Mouse (Mus musculus): ENCODE measurements around the gene Unc13d.

Gene Unc13d

DNA sequence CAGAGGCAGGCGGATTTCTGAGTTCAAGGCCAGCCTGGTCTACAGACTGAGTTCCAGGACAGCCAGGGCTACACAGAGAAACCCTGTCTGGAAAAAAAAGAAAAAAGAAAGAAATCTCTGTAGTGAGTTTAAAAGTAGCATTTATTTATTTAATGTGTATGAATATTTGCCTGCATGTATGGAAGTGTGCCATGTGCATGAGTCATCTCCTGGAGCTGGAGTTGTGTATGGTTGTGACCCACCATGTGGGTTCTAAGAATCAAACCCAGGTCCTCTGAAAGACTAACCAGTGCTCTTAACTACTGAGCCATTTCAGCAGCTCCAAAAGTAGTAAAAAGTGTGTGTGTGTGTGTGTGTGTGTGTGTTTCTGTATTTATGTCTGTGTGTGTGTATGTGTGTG, 34.5 kb downstream of the Unc13d start:
- DNase-seq (ENCODE audit: low read depth), result no peak

DNA sequence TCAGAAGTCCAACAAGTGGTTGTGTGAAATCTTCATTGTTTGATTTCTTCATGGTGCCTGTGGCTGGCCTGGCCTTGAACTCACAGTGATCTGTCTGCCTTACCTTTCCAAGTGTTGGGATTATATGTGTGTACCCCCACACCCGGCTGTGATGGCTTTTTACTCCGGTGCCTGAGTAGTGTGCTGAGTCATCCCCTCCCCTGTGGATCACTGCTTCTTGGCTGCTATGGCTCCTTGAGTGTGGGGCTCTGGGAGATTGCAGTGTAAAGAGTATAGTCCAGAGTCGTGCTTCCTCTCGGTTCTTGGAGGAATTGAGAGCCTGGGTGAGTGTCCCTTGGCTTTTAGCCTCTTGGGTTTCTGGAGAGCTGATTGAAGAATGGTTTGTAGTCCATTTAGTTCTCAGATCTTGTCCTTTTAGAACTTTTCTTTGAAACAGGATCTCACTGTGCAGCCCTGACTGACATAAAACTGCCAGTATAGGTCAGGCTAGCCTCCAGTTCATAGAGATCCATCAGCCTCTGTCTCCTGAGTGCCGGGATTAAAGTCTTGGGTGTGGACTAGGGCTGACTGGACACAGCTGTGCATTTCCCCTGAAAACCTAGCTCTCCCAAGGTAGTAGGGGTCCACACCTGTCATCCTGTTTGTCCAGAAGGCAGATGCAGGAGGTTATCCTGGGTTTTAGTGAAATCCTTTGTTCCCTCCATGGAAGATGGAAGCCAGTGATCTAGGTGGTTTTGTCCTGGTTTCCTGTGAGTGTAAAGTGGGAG, 35.2 kb downstream of the Unc13d start:
- DNase-seq (ENCODE audit: low read depth), result no peak

DNA sequence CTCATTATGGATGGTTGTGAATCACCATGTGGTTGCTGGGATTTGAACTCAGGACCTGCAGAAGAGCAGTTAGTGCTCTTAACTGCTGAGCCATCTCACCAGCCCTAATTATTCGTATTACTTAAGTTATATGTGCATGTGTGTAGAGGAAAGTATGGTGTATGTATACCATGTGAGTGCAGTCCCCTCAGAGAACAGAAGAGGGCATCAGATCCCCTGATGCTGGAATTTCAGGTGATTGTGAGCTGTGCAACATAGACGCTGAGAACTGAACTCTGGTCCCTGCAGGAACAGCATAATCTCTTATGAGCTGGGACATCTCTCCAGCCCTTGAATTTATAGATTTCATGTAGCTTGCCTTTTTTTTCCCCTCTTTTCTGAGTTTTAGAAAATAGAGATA, 35.9 kb downstream of the Unc13d start:
- no peak for DNase-seq (ENCODE audit: low read depth)

DNA sequence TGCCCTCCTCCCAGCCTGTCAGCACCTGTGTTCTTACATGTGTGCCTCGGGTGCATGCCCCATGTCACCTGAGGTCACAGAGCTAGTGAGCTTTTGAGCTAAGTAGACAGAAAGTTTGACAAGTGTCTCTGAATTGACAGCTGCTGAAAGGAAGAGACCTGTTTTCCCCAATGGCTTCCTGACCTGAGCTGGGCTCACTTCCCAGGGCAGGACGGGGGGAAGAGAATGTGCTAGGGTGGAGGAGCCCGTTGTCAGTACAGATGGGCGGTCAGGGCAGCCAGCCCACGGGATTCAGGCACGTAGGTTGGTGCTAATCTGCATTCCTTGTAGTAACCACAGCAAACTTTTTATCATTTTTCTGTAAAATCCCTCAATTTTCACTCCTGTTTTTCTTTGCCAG, 37.2 kb downstream of the Unc13d start:
- no peak for DNase-seq (ENCODE audit: low read depth)

DNA sequence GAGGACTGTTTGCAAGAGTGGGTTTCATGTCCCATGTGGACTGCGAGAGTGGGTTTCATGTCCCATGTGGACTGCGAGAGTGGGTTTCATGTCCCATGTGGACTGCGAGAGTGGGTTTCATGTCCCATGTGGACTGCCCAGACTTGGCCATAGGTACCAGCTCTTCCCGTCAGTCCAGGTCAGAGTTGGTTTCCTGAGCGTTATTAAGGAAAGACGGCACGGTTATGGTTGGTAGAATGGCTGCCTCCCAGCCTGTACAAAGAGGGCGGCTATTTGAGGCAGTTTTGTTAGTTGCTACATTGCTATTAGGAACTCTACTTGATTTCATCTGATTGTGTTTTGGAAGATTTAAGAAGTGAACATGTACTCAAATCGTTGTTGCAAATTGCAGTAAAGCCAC, 39.9 kb downstream of the Unc13d start:
- no peak for DNase-seq (ENCODE audit: low read depth)

DNA sequence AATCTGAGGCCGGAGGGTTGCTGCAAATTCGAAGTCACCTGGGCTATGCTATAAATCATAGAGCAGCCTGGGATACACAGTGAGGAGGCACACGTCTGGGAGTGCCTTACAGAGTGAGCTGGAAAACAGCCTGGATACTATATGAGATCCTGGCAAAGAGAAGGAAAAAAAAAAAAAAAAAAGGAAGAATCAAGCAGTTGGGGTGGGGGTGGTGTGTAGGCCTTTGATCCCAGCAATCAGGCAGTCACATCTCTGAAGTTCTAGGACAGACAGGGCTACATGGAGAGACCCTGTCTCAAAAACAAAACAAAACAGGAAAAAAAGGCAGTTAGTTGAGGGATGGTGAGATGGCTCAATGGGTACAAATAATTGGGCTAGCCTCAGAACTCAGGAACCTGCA, 41.1 kb downstream of the Unc13d start:
- no peak for DNase-seq (ENCODE audit: low read depth)

DNA sequence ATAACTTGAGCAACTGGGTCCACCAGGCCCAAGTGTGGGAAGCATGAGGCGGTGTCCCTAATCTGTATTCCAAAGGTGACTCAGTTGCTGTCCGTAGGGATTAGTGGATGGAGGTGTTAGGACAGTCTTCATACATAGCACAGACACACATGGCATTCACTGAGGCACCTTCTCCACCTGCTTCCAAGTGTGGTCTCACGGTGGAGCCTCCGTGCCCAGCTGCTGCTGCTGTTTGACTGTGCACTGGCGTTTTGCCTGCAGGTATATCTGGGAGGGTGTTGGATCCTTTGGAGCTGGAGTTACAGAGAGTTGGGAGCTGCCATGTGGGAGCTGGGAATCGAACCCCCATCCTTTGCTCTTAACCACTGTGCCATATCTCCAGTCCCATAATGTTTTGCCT, 43.2 kb downstream of the Unc13d start:
- no peak for DNase-seq (ENCODE audit: low read depth)

DNA sequence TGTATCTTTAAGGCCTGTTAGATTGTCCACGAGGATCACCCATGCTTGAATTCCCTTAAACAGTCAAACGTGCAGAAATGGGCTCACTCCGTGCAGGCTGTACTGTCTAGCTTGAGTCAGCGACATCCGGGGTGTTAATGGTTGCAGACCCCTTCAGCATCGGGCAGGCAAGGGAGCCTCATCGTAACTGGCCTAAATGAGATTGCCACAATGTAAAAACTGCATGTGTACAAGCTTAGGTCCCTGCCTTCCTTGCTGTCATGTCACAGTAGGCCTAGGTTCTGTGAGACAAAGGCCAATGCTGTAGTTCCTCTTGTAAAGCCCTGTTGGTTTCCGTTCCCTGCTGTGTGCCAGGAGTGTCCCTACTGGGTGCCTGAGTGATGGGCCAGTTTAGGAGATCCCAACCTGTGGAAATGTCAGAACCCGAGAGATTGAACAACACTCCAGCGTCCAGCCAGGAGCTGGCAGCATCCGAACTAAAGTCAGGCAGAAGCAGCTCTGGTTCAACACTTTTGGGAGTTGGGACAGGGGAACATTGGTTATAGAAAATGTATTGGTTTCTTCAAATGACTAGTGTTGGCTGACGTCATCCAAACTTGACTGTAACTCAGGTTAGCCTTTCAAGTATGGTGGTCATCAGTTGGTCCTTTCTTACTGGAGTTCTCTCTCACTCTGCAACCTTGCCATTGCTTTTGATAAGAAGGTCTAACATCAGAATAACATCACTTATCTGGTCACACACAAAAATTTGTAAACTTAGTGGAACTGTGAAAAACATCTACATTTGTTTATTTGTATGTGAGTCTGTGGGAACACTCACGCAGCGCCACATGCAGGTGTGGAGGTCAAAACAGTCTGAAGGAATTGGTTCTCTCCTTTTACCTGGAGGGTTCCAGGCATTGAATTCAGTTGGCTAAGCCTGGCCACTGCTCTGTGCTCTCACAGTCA, 46.6 kb downstream of the Unc13d start:
- no peak for DNase-seq (ENCODE audit: low read depth)

DNA sequence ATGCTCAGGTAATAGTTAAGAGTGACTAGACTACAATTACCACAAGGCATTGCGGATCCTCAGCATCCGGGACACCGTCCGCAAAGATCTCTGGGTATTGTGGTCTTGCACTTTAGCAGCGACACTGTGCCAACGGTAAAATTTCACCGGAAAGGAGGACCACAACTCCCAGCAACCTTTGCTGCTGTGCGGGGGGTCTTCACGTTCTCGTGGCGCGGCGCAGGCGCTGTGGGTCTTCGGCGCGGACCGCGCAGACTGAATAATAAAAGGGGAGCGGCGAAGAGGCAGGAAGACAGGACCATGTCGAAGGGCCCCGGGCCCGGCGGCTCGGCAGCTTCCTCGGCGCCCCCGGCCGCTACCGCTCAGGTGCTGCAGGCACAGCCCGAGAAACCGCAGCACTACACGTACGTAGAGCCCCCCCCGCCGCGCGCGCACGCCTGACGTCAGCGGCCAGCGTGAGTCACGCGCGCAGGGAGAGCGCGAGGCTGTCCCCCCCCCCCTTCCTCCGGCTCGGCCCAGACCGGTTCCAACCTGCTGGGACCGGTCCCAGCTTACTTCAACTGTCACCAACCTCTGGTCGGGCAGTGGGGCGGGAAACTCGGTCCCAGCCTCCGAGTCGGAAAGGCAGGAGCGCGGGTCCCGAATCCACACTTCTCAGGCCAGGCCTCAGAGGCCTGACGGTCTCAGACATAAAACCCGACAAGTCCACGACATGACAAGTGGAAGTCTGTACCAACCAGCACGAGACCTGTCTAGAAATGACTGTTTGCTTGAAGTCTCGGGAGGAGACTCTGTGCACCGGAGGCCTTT, 47.5 kb downstream of the Unc13d start, which contains the start of gene Unk:
Gene Unk (plus strand): TSS at position 235 of the 810 bp plus-strand sequence.
- peak; percentile 98 for DNase-seq (ENCODE audit: low read depth)

DNA sequence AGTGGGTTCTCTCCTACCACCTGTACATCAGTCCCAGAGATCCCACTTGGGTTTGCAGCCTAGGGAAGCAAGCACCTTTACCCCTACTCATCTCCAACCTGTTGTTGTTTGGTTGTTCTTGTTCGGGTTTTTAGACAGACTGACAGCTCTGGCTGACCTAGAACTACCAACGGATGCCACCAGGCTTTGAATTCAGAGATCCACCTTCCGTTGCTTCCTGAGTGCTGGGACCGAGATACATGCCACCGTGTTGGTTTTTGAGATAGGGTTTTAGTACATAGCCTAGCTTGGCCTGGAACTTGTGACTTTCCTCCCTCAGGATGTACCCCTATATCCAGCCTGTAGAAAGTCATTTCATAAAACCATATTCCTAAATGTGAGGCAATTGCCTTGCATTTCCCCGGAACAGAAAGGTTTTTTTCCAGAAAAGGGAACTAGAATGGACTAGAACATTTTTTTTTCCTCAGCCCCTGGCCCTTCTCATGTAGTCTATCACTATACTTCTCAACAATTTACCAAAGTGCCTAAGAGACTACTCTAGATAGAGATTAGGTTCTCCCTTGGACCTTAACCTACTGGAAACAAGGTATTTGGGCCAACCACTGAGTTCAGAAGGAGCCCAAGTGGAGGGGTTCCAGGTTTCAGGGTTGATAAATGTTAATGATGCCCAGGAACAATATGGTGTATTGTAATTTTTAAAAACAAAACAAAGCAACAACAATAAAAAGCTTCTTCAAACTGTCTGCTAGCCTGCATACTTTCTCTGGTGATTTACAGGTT, 48.5 kb downstream of the Unc13d start:
- DNase-seq (ENCODE audit: low read depth), result no peak

DNA sequence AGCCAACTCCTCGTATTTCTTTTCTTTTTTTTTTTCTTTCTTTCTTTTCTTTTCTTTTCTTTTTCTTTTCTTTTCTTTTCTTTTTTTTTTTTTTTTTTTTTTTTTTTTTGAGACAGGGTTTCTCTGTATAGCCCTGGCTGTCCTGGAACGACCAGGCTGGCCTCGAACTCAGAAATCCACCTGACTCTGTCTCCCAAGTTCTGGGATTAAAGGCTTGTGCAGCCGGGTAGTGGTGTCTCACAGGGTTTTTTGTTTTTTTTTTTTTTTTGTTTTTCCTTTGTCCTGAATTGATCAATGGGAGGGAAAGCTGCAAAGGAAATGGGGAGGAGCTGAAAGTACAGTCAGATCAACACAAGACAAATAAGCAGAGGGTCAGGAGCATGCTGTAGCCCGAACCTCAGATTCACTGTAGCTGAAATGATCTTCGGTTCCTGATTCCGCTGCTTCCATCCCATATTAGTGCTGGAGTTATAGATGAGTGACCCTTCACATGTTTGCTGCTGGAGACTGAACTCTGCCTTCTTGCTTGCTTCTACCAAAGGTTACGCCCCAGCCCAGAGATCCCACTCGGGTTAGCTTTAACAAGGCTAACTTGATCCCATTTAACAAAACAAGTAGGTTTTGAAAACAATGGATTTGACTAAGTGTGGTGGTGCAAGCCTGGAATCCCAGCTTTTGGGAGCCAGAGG, 49.4 kb downstream of the Unc13d start:
- no peak for DNase-seq (ENCODE audit: low read depth)

DNA sequence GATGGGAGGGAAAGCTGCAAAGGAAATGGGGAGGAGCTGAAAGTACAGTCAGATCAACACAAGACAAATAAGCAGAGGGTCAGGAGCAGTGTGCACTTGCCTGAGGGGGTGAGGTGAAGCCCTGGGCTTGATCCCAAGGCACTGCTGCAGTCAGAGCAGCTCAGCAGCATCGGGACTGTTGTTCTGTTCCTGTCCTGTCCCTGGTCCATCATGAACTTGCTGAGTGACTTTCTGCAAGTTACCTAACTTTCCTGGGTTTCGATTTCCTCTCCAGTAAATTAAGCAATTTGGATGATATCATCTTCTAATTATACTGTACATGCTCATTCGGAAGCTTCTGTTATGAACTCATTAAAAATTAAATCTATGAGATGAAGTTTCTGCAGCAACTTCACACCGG, 50.0 kb downstream of the Unc13d start, which contains the start of gene H3f3b:
Gene H3f3b (minus strand): TSS at position 207 of the 400 bp plus-strand sequence.
- DNase-seq (ENCODE audit: low read depth), result no peak

DNA sequence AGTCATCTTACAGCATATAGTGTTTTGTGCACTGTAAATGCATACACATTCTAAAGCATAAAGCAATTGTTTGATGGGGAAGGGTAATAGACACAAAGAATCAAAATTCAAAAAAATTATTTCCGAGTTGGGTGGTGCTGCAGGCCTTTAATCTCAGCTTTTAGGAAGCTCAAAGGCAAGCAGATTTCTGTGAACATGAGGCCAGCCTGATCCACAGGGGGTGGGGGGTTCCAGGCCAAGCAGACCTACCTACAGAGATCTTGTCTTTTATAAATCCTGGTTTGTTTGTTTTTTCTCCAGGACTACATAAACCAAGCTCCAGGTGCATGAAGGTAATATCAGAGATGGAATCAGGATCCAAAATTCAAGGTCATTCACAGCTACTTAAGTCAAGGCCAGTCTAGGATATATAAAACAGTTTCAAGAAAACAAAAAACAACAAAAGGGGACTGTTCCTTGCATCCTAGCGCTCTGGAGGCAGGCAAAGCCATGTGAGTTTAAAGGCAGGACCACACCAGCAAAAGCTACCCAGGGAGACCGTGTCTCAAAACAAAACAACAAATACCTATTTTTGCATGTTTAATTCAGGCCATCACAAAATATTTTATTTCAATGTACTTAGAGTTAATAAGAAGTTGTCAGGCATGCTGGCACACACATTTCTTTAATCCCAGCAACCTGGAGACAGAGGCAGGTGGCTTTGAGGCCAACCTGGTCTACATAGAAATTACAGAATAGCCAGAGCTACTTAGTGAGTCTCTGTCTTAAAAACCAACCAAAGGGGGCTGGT, 52.5 kb downstream of the Unc13d start:
- DNase-seq (ENCODE audit: low read depth), result no peak

DNA sequence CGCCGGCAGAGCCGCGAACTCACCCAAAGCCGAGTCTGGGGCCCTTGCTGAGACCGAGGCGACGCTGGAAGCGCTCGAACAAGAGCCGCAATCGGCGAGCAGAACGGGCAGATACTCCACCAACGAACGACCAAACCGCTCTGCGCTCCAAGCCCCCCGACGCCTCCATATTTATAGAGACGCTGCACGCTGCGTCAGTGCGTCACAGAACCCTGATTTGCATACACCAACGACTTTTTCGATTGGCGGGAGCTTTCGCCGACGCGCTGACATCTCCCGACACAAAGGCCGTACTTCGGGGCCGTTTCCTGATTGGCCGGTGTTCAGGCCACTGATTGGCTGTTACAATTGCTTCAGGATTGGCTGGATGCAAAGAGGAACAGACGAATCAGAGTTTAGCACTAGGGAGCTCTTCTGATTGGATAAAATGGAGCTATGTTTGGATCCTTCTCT, 53.4 kb downstream of the Unc13d start:
- DNase-seq (ENCODE audit: low read depth), result peak; percentile 99

DNA sequence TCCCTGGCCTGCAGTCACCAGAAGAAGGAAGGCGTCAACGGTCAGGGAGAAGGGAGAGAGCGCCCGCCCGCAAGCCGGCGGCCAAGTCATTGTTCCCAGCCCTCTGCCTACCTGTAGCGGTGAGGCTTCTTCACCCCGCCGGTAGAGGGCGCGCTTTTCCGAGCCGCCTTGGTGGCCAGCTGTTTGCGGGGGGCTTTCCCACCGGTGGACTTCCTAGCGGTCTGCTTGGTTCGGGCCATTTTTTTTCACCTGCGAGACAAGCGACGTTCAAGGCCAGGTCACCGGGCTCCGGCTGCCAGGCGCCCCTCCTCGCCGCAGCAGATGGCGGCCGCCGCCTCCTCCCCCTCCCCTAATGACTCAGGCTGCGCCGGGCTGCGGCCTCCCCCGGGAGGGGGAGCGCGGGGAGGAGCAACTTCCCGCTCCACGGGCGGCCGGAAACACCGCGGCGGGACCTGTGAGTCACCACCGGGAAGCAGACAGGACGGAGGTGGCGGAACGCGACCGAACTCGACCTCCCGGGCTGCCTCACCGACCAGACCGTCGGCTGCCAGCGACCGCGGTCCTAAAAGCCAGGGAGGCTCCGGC, 53.9 kb downstream of the Unc13d start:
- peak; percentile 91 for DNase-seq (ENCODE audit: low read depth)

DNA sequence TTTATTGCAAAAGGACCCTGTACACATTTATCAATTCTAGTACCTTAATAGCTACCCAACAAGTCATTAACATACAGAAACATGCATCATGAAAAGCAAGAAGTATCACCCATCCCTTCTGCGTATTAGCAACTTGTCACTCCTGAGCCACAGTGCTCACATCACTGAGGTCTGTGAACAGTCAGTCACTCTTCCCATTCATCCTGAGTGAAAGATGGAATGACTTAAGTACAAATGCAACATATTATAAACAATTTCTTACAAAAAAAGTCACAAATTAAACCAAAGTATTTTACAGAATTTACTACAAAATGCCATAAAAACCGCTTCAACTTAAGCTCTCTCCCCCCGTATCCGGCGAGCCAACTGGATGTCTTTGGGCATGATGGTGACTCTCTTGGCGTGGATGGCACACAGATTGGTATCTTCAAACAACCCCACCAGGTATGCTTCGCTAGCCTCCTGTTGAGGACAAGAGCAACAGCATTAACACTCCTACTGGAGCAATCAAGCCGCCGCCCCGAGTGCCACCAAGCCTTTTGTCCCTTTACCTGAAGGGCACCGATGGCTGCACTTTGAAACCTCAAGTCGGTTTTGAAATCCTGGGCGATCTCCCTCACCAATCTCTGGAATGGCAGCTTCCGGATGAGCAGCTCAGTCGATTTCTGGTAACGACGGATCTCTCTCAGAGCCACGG, 54.5 kb downstream of the Unc13d start:
- DNase-seq (ENCODE audit: low read depth), result peak; percentile 53

DNA sequence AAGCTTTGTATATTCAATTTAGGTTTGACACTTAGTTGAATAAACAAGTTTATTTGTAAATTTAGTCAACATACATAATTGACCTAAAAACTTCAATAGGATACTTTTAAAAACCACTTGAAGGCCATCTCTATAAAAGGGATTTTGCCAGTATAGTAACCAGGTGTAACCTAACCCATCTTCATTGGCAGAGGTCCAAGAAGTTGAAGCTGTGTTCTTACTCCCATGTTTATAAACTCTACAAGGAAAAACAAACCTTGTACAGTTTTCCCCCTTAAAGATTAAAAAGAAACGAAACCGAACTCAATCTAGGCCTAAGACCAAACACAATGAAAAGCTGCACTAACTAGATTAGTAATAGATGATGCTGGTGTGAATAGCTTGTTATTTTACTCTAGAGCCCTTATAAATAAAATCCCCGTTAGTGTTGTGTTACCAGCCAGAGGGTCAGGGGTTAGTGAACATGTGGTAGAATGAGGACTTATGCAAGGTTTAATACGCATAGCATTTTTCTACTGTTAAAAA, 55.4 kb downstream of the Unc13d start:
- DNase-seq (ENCODE audit: low read depth), result peak; percentile 34
